ENCODE assay signal across 21 mouse cellular contexts in the genomic region with DNA sequence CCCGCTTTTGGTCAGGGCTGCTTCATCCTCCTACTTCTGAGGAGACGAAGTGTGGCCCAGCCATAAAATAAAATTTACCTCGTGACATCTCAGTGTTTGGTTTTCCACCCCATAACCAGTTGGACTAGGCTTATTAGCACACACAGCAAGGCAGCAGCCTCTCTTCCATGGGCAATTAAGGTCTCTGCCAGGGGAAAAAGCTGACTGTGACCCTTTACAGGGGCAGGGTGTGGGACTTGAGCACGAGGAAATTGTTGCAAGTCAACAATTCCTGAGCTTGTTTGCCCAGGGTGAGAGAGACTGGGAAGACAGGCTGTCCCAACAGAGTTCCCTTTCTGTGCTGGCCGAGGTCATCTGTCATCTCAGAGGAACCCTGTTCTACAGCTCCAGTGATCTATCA.
DNase-seq lines count a peak whose midpoint lies in the region; ATAC-seq and TF ChIP-seq lines count a peak whose summit lies in the region.
"Had no signal": no experiment of that assay in that cellular context is flagged by ENCODE, and none has a peak within 500 bp of the region (broad histone marks: within the 10 kb centered on the region; RNA-seq: fewer than 3 reads in every experiment).

No protein-coding gene starts in this region.

- WGBS in liver, adult 2 months: 62% methylated on average over 5 of the region's 5 CpGs
- 61% methylated on average over 5 of the region's 5 CpGs for WGBS in liver, embryonic 11.5 days
- 47% methylated on average over 5 of the region's 5 CpGs for WGBS in intestine, embryonic 15.5 days
- WGBS in stomach, embryonic 14.5 days: 67% methylated on average over 5 of the region's 5 CpGs
- WGBS in hindbrain, embryonic 16.5 days: 76% methylated on average over 5 of the region's 5 CpGs

- no peak overlapping the region for H3K27ac ChIP-seq in liver, adult 2 months (replicated peaks; ENCODE audit: insufficient read depth, low read depth, low read length)
- no peak overlapping the region for H3K27ac ChIP-seq in liver, embryonic 11.5 days (ENCODE audit: low read depth, low read length)
- no peak overlapping the region for H3K27ac ChIP-seq in intestine, embryonic 15.5 days
- H3K27ac ChIP-seq in stomach, embryonic 14.5 days (ENCODE audit: low read length): no peak overlapping the region
- H3K27ac ChIP-seq in hindbrain, embryonic 16.5 days (ENCODE audit: low read depth, low read length): no peak overlapping the region
- H3K27ac ChIP-seq: embryonic facial prominence, embryonic 10.5 days; forebrain, embryonic 13.5 days; gastrocnemius, adult 2 months; heart, embryonic 15.5 days; hindbrain, embryonic 10.5 days; hindbrain, embryonic 14.5 days had no signal

- peak; percentile 5 for DNase-seq in liver, adult 2 months (ENCODE audit: extremely low read depth, low read depth, low spot score)
- DNase-seq in liver, embryonic 11.5 days (ENCODE audit: low spot score): no peak
- no peak for DNase-seq in cerebellum, postnatal 10 days
- DNase-seq: adrenal gland, adult 2 months; adrenal gland, postnatal 25 days; cerebellum, adult 18-20 months; cerebellum, adult 9-11 months; gastrocnemius, adult 2 months; gastrocnemius, postnatal 25 days; heart, postnatal 14 days had no signal

- no peak overlapping the region for H3K4me2 ChIP-seq in liver, embryonic 11.5 days
- H3K4me2 ChIP-seq in intestine, embryonic 15.5 days (replicated peaks): no peak overlapping the region
- H3K4me2 ChIP-seq in stomach, embryonic 14.5 days (replicated peaks; ENCODE audit: low read depth, low read length): no peak overlapping the region
- no peak overlapping the region for H3K4me2 ChIP-seq in hindbrain, embryonic 16.5 days (ENCODE audit: low read length)
- H3K4me2 ChIP-seq: forebrain, embryonic 13.5 days; heart, embryonic 11.5 days; heart, embryonic 15.5 days; hindbrain, embryonic 14.5 days had no signal

- H3K9me3 ChIP-seq in liver, embryonic 11.5 days (ENCODE audit: control insufficient read depth, low read length): no peaks in the 10 kb centered on the region
- no peaks in the 10 kb centered on the region for H3K9me3 ChIP-seq in intestine, embryonic 15.5 days
- H3K9me3 ChIP-seq in stomach, embryonic 14.5 days (ENCODE audit: control insufficient read depth, low read depth, low read length): no peaks in the 10 kb centered on the region
- H3K9me3 ChIP-seq in hindbrain, embryonic 16.5 days (ENCODE audit: control insufficient read depth, low read length): no peaks in the 10 kb centered on the region
- H3K9me3 ChIP-seq: embryonic facial prominence, embryonic 10.5 days; forebrain, embryonic 13.5 days; heart, embryonic 15.5 days; hindbrain, embryonic 10.5 days had no signal

- TF ChIP-seq CTCF in liver, adult 2 months (IDR thresholded peaks at IDR 0.05; ENCODE audit: low read depth, low read length): no peak

- TF ChIP-seq POLR2A in liver, adult 2 months (IDR thresholded peaks at IDR 0.05; ENCODE audit: extremely low read depth, insufficient read depth, low read length): no peak

- no peak overlapping the region for H3K4me3 ChIP-seq in liver, adult 2 months (ENCODE audit: insufficient read depth, low read depth, low read length)
- H3K4me3 ChIP-seq in liver, embryonic 11.5 days (ENCODE audit: low read depth, low read length): no peak overlapping the region
- H3K4me3 ChIP-seq in intestine, embryonic 15.5 days (replicated peaks): no peak overlapping the region
- H3K4me3 ChIP-seq in stomach, embryonic 14.5 days (ENCODE audit: low read depth, low read length): no peak overlapping the region
- no peak overlapping the region for H3K4me3 ChIP-seq in hindbrain, embryonic 16.5 days (ENCODE audit: low read length)
- H3K4me3 ChIP-seq: embryonic facial prominence, embryonic 10.5 days; forebrain, embryonic 13.5 days; gastrocnemius, adult 2 months; heart, embryonic 15.5 days; hindbrain, embryonic 10.5 days had no signal

- no peaks in the 10 kb centered on the region for H3K27me3 ChIP-seq in liver, adult 2 months (ENCODE audit: control insufficient read depth, insufficient read depth, low read length)
- H3K27me3 ChIP-seq in liver, embryonic 11.5 days (replicated peaks; ENCODE audit: control insufficient read depth, insufficient read depth, low read length): no peaks in the 10 kb centered on the region
- H3K27me3 ChIP-seq in intestine, embryonic 15.5 days (replicated peaks): no peaks in the 10 kb centered on the region
- H3K27me3 ChIP-seq in stomach, embryonic 14.5 days (ENCODE audit: control insufficient read depth, insufficient read depth, low read length): no peaks in the 10 kb centered on the region
- H3K27me3 ChIP-seq in hindbrain, embryonic 16.5 days (replicated peaks; ENCODE audit: control insufficient read depth, insufficient read depth, low read length): no peaks in the 10 kb centered on the region
- H3K27me3 ChIP-seq: CH12.LX; forebrain, embryonic 13.5 days; heart, embryonic 15.5 days had no signal

- H3K79me2 ChIP-seq in liver, adult 2 months (ENCODE audit: control insufficient read depth, insufficient read depth, low read length): no peaks in the 10 kb centered on the region

- ATAC-seq in liver, embryonic 11.5 days (replicated peaks; ENCODE audit: low FRiP score): no peak
- ATAC-seq in intestine, embryonic 15.5 days: peak; percentile 92
- 0 out of 2 replicates have a peak, but pooled peaks have one; percentile 37 for ATAC-seq in stomach, embryonic 14.5 days (ENCODE audit: insufficient number of reproducible peaks, insufficient read depth, low FRiP score, low read depth)
- no peak for ATAC-seq in CD4-positive, CD25-positive, alpha-beta regulatory T cell, adult 4 months
- no peak for ATAC-seq in hindbrain, embryonic 16.5 days
- ATAC-seq: forebrain, embryonic 13.5 days had no signal

- H3K4me1 ChIP-seq in liver, adult 2 months (ENCODE audit: control insufficient read depth, insufficient read depth, low read length): no peaks in the 10 kb centered on the region
- H3K4me1 ChIP-seq in liver, embryonic 11.5 days (replicated peaks; ENCODE audit: control insufficient read depth, insufficient read depth, low read length): no peaks in the 10 kb centered on the region
- no peaks in the 10 kb centered on the region for H3K4me1 ChIP-seq in intestine, embryonic 15.5 days (replicated peaks)
- H3K4me1 ChIP-seq in stomach, embryonic 14.5 days (ENCODE audit: control insufficient read depth, insufficient read depth, low read length): no peaks in the 10 kb centered on the region
- H3K4me1 ChIP-seq in hindbrain, embryonic 16.5 days (ENCODE audit: control insufficient read depth, insufficient read depth, low read depth, low read length): no peaks in the 10 kb centered on the region
- H3K4me1 ChIP-seq: embryonic facial prominence, embryonic 10.5 days; forebrain, embryonic 13.5 days; hindbrain, embryonic 10.5 days had no signal

- no peaks in the 10 kb centered on the region for H3K36me3 ChIP-seq in liver, adult 2 months (ENCODE audit: control insufficient read depth, insufficient read depth, low read length)
- no peaks in the 10 kb centered on the region for H3K36me3 ChIP-seq in liver, embryonic 11.5 days (ENCODE audit: control insufficient read depth, insufficient read depth, low read length)
- no peaks in the 10 kb centered on the region for H3K36me3 ChIP-seq in intestine, embryonic 15.5 days
- no peaks in the 10 kb centered on the region for H3K36me3 ChIP-seq in stomach, embryonic 14.5 days (ENCODE audit: control insufficient read depth, insufficient read depth, low read length)
- H3K36me3 ChIP-seq in hindbrain, embryonic 16.5 days (ENCODE audit: control insufficient read depth, insufficient read depth, low read length): no peaks in the 10 kb centered on the region
- H3K36me3 ChIP-seq: embryonic facial prominence, embryonic 10.5 days; heart, embryonic 15.5 days; hindbrain, embryonic 10.5 days had no signal

- no peak overlapping the region for H3K9ac ChIP-seq in liver, adult 2 months (ENCODE audit: low read depth, low read length)
- no peak overlapping the region for H3K9ac ChIP-seq in liver, embryonic 11.5 days (ENCODE audit: low read depth, low read length)
- H3K9ac ChIP-seq in intestine, embryonic 15.5 days: no peak overlapping the region
- H3K9ac ChIP-seq in stomach, embryonic 14.5 days (replicated peaks; ENCODE audit: low read depth, low read length): no peak overlapping the region
- no peak overlapping the region for H3K9ac ChIP-seq in hindbrain, embryonic 16.5 days (ENCODE audit: low read depth, low read length)
- H3K9ac ChIP-seq: forebrain, embryonic 13.5 days; heart, embryonic 15.5 days; hindbrain, embryonic 14.5 days had no signal

Comparison
In these comparisons a context has a peak if more than half of its experiments do, and no peak if none do; other contexts are left out.
1. ATAC-seq: peak in intestine, embryonic 15.5 days (single experiment) and stomach, embryonic 14.5 days (single experiment); none in liver, embryonic 11.5 days (single experiment), CD4-positive, CD25-positive, alpha-beta regulatory T cell, adult 4 months (single experiment) and hindbrain, embryonic 16.5 days (single experiment).